Mouse (Mus musculus): ENCODE data around the gene Sertad1.
A peak's percentile ranks its signal among the peaks of the same experiment; 100 is the strongest.

DNA sequence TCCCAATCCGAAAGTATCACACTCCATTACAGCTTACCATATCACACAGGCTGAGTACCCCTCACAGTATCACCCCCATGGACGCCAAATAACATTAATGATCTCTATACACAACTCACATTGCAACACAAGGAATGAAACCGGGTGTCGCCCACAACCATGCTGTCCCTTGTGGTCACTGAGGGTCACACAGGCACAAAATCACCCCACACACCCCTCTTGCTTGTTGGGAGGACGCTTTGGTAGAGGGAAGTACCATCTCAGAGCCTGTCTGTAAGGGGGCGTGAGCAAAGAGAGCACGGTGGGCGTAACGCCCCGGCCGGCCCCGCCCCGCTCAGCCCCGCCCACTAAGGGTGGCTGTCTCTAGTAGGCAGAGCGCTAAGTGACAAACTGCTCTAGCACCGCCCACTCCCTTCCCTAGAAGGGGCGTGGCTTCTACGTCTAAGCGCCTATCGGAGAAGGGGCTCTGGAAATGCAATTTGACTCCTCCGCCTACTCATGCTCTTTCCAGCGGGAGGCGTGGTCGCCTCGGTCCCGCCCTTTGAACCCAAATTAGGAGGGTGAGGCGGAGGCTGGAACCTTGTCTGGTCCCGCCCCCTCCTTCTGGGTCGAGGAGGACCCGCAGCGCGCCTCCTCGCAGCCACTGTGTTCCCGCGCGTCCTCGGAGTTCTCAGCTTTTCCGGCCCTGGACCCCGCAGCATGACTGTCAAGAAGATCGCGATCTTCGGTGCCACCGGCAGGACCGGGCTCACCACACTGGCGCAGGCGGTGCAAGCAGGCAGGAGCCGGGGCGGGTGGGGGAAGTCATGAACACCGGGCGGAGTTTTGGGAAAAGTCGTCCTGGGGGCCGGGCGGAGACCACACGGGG, 39.1 kb upstream of the Sertad1 start, which contains the start of the genes Sptbn4 and Blvrb:
- TF ChIP-seq POLR2A (IDR thresholded peaks at IDR 0.05; ENCODE audit: insufficient read length, low read depth) (peak; percentile 89), E2F4 (IDR thresholded peaks at IDR 0.05; ENCODE audit: insufficient read depth) (no peak), MYOG (IDR thresholded peaks at IDR 0.05; ENCODE audit: control insufficient read depth in 1 of 3, insufficient read depth in 1 of 3, insufficient read length in 2 of 3, low read depth in 2 of 3) (peak in 1 of 3 experiments; percentile 26), MAX (IDR thresholded peaks at IDR 0.05; ENCODE audit: low read depth) (no peak), TCF12 (IDR thresholded peaks at IDR 0.05; ENCODE audit: insufficient read depth, poor library complexity, severe bottlenecking) (no peak), USF1 (IDR thresholded peaks at IDR 0.05; ENCODE audit: low read depth) (no peak), REST (IDR thresholded peaks at IDR 0.05; ENCODE audit: insufficient read depth, insufficient read length) (no peak), SRF (IDR thresholded peaks at IDR 0.05; ENCODE audit: control insufficient read depth, insufficient read length, low read depth) (peak; percentile 90)

Data from myocyte (in vitro differentiated cells).